Mouse (Mus musculus): Measurements from ENCODE around the gene Tut7. TPM values are rescaled to one million over a fixed set of nuclear protein-coding genes. Genes with fewer than 3 reads are reported as not detected.
"Not testable (repeated sequence)": the region's sequence is repeated elsewhere in the genome, so short reads cannot be mapped to it uniquely, and the experiment has no call there.

Tut7 gene
- total RNA-seq, 4 experiments from 2014 or later = 35.5 to 42.0 (median 39.5) TPM

DNA sequence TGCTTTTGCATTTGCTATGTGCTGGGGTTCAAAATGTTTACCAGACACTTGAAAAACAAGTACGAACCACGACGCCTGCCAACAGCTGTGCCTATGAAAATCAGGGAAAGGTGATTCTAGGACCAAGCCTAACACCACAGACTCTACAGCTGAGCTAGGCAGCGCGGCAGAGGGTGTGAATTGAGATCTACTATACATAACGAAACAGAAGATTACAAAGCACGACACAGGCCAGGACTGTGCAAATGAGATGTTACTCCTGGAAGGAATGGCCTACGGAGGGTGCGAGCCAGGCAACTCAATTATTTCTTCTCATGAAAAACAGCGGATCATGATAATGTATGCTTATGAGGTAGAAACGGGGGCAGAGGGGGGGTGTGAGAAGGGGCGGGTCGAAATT, 54.4 kb downstream of the Tut7 start:
- DNase-seq (ENCODE audit: low spot score) = no peak

DNA sequence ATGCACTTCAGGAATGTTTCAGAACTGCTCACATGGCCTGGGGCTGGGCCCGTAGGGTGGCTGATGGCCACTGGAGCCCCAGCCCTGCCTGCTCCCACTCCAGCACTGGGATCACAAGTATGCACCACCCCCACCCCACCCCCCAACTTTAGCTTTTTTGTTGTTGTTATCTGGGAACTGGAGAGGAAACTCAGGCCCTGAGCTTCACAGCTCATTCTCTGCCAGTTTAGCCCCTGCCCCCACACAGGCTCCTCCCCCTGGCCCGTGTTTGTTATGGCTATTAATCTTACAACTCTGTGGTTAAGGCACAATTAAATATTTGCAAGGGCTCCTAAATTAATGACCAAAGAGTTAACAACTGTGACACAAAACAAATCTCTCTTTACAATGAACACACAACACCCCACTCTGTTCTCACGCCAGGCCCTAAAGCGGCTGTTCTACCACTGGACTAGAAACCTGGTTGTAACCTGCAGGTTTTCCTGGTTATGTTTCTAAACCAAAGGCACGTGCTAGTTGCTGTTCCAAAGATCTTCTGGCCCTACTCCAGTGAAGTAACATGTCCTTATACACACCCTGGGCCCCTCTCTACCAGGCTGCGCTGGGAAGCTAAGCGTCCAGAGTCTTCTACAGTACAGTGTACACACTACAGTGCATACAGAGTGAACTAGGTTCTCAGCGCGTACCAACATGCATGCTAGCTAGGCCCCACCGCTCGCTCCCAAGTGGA, 56.0 kb downstream of the Tut7 start:
- DNase-seq (ENCODE audit: low spot score) = no peak

DNA sequence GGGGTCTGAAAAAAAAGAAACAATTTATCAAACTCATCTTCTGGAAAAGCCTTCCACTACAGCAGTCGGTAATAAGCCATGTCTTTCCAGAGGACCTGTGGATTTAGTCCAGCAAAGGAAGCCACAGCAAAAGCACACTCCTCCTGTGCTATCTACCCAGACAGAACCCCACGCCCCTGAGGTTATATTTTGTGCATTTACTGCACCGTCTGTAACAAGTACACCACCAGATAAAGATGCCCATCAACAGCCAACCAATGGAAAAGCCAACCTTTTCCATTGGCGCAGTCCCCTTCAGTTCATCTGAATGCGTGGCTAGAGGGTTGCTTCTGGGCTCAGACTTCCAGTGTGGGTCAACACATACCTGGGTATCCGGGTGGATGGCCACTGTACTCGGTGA, 60.2 kb downstream of the Tut7 start:
- DNase-seq (ENCODE audit: low spot score) = no peak

DNA sequence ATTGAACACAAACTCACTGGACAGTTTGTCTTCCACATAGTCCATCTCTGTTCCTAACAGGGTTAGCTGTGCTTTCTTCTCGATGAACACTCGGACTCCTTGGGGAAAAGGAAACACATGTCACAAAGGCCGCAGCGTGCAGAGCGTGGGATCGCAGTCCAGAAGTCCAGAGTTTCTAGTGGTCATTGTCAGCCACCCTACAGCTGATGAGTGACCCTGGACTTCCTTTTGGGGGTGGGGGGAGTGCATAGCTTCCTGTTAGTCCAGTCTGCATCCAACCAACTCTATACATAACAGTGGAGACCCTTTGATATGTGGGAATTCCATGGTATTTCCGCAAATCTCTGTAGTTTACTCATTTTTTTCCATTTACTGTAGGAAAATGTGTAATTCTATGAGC, 66.0 kb downstream of the Tut7 start:
- DNase-seq (ENCODE audit: low spot score) = no peak

- no peak for DNase-seq (ENCODE audit: low spot score)
Observed at GRCm38 (mm10) chr13:59750310-59750709, 72.6 kb downstream of the Tut7 start.

GRCm38 (mm10) chr13:59746711-59747110, 76.2 kb downstream of the Tut7 start, which contains the start of gene 1700014D04Rik:
1700014D04Rik (minus strand) TSS chr13:59746752.
- no peak for DNase-seq (ENCODE audit: low spot score)

GRCm38 (mm10) chr13:59746164-59746563, 76.8 kb downstream of the Tut7 start:
- DNase-seq (ENCODE audit: low spot score) = no peak

DNA sequence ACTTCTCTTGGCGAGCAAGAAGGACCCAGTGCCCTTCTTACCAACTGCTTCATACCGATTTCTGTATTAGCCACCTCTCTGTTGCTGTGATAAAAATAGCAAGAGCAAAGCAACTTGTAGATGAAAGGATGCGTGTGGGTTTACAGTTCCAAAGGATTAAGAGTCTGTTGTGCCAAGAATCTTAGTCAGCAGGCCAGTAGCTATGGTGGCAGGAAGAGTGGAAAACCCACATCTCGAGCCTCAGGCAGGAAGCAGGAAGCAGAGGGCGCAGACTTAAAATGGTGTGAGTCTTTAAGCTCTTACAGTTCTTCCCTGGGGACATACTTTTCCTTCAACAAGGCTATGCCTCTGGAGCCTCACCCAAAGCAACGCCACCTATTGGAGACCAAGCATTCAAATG, 77.5 kb downstream of the Tut7 start:
- DNase-seq (ENCODE audit: low spot score) = no peak

DNA sequence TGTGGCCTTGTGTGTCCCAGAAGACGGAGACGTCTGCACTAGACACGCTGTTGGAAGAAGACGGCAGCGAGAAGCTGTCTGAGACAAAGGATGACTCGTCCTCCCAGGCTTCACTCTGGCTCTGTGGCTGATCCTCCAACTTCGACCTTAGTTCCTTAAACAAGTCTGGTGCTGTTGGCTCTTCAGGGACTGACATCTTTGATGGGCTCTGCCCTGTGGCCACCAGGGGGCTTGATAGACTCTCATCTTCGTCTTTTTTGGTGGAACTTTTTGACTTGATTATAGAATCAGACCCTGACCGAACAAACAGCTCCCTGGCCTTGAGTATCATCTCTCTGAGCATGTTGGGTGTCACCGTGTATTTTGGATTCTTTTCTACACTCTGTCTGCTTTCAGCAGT, 81.2 kb downstream of the Tut7 start:
- DNase-seq (ENCODE audit: low spot score) = peak; percentile 16

GRCm38 (mm10) chr13:59741096-59741495, 81.9 kb downstream of the Tut7 start:
- peak; percentile 57 for DNase-seq (ENCODE audit: low spot score)

DNA sequence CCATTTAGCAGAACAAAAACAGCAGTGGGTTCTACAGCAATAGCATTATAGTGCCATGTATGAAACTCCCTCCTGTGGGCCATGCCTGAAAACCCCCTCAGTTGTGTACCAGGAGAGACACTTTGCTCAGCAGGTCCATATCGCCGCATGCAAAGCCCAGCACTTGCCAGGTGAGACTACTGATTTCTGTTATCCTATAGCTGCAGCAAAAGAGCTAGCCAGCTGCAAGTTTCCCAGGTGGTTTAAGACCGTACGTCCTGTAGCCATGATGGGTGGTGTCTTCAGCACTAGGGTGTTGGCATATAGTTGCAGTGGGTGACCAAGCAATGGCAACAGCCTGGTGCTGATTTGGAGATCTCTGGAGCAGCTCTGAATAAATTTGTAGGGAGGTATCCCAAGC, 83.5 kb downstream of the Tut7 start:
- DNase-seq (ENCODE audit: low spot score) = no peak

DNA sequence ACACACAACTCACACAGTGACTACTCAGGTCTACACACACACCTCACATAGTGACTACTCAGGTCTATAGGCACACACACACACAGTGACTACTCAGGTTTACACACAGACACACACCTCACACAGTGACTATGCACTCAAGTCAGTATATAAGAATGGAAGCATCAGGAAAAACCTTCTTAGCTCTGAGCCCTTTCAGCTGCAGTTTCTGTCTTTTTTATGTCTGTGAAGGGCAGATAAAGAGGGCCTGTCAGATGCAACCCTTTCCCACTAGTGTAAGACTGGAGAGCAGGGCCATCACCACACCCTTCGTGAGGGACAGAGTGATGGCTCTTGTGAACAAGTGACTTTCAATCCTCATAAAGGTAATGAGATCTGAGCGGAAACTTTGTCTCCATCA, 84.5 kb downstream of the Tut7 start:
- no peak for DNase-seq (ENCODE audit: low spot score)

- no peak for DNase-seq (ENCODE audit: low spot score)
Observed at GRCm38 (mm10) chr13:59735190-59735589, 87.8 kb downstream of the Tut7 start.

GRCm38 (mm10) chr13:59734347-59734746, 88.6 kb downstream of the Tut7 start:
- not testable (repeated sequence) for DNase-seq (ENCODE audit: low spot score)

DNA sequence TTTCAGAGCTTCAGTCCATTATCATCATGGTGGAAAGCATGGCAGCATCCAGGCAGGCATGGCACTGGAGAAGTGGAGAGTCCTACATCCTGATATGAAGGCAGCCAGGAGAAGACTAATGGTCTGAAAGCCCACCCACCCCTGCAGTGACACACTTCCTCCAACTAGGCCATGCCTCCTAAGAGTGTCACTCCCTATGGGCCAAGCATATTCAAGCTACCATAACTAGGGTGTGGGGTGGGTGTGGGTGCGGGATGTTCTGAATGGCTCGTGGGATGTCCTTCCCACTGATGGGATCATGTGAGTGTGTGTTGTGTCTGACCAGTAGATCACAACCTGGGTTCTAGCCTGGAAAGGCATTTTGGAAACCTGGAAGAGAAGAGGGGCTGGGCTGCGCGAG, 89.0 kb downstream of the Tut7 start:
- no peak for DNase-seq (ENCODE audit: low spot score)

GRCm38 (mm10) chr13:59731652-59732051, 91.3 kb downstream of the Tut7 start, which contains the start of gene Spata31d1d:
Spata31d1d (minus strand) TSS chr13:59731752.
- DNase-seq (ENCODE audit: low spot score) = no peak

DNA sequence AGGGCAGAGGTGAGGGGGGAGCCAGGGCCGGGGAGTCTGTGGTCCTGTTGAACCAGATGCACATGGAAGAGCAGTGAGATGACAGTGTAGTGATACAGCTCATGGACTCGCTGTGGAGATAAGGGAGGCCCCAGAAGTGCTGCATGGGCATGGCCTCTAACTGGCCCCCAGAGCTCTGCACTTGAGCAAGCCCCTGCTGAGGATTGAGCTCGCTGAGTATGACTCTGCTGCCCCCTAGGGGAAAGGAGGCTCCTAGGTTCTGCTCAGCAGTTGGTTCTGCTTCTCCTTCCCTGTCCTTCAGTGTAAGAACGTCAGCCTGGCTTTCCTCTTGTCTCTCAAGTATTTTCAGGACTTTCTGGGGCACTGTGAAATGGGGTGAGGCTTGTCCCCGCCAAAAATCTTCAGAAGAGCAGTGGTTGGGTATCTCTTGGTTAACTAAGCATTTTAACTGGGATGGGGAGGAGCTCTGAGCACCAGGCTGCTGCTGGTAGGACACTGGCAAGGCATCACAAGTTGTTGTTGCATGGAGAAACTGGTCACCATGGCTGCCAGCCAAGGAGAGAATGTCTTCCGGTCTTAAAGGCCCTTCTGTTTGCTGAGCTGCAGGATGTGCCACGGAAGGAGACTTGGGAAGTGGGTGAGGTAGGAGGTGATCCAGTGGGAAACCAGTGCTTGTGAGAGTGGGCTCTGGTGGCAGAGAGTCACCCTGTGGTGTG, 94.4 kb downstream of the Tut7 start:
- peak; percentile 79 for DNase-seq (ENCODE audit: low spot score)

- no peak for DNase-seq (ENCODE audit: low spot score)
Observed at GRCm38 (mm10) chr13:59726139-59726867, 96.6 kb downstream of the Tut7 start.

DNA sequence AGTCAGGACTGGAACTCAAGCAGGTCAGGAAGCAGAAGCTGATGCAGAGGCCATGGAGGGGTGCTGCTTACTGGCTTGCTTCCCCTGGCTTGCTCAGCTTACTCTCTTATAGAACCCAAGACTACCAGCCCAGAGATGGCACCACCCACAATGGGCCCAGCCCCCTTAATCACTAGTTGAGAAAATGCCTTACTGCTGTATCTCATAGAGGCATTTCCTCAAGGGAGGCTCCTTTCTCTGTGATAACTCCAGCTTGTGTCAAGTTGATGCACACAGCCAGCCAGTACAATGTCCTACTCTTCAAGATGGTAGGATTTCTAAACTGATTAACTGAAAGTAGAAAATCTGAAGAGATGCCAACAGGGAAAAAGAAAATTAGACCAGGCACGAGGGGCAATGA, 100.9 kb downstream of the Tut7 start:
- DNase-seq (ENCODE audit: low spot score) = not testable (repeated sequence)

Measured in heart, adult 8-10 months (tissue).